Mouse (Mus musculus): ENCODE data around the gene Agfg2. TPM values are rescaled to one million over a fixed set of nuclear protein-coding genes. Genes with fewer than 3 reads are reported as not detected.
A peak's percentile ranks its signal among the peaks of the same experiment; 100 is the strongest.

Agfg2 gene
- polyA plus RNA-seq, 1 experiment from 2014 or later: 10.4 TPM

- H3K27me3 ChIP-seq (replicated peaks; ENCODE audit: control insufficient read depth, insufficient read depth, low read length): no peaks in the 10 kb centered on the region
- no peak for ATAC-seq (ENCODE audit: low read depth)
- H3K36me3 ChIP-seq (ENCODE audit: control insufficient read depth, insufficient read depth, low read length): no peaks in the 10 kb centered on the region
- H3K9ac ChIP-seq (ENCODE audit: low read depth, low read length): no peak overlapping the region
- no peak overlapping the region for H3K4me2 ChIP-seq (ENCODE audit: low read depth, low read length)
- no peak for DNase-seq (ENCODE audit: low spot score)
- no peaks in the 10 kb centered on the region for H3K4me1 ChIP-seq (ENCODE audit: control insufficient read depth, insufficient read depth, low read length)
- no peak overlapping the region for H3K27ac ChIP-seq (replicated peaks; ENCODE audit: low read depth, low read length)
- H3K9me3 ChIP-seq (ENCODE audit: control insufficient read depth, low read length): no peaks in the 10 kb centered on the region
- H3K4me3 ChIP-seq (ENCODE audit: low read depth, low read length): no peak overlapping the region
- WGBS: 75% methylated on average over 5 of the region's 5 CpGs
Measured at GRCm38 (mm10) chr5:137713454-137713853, 28.9 kb upstream of the Agfg2 start.

GRCm38 (mm10) chr5:137706913-137707633 is 22.5 kb upstream of the Agfg2 start:
- Histone ChIP-seq H3K27ac (replicated peaks; ENCODE audit: low read depth, low read length) (peak overlapping the region; percentile 33; the same call in 1 of the 2 replicates), H3K4me3 (ENCODE audit: low read depth, low read length) (no peak overlapping the region), H3K27me3 (replicated peaks; ENCODE audit: control insufficient read depth, insufficient read depth, low read length) (no peaks in the 10 kb centered on the region), H3K9me3 (ENCODE audit: control insufficient read depth, low read length) (no peaks in the 10 kb centered on the region), H3K4me2 (ENCODE audit: low read depth, low read length) (0 out of 2 replicates have a peak overlapping the region, but pooled peaks have one; percentile 4), H3K9ac (ENCODE audit: low read depth, low read length) (no peak overlapping the region), H3K36me3 (ENCODE audit: control insufficient read depth, insufficient read depth, low read length) (no peaks in the 10 kb centered on the region), H3K4me1 (ENCODE audit: control insufficient read depth, insufficient read depth, low read length) (no peaks in the 10 kb centered on the region)
- ATAC-seq (ENCODE audit: low read depth) (peak; percentile 90), DNase-seq (ENCODE audit: low spot score) (peak; percentile 92)
- WGBS: 52% methylated on average over 12 of the region's 12 CpGs

- Histone ChIP-seq H3K27me3 (replicated peaks; ENCODE audit: control insufficient read depth, insufficient read depth, low read length) (no peaks in the 10 kb centered on the region), H3K4me3 (ENCODE audit: low read depth, low read length) (no peak overlapping the region), H3K4me1 (ENCODE audit: control insufficient read depth, insufficient read depth, low read length) (no peaks in the 10 kb centered on the region), H3K9me3 (ENCODE audit: control insufficient read depth, low read length) (no peaks in the 10 kb centered on the region), H3K9ac (ENCODE audit: low read depth, low read length) (no peak overlapping the region), H3K36me3 (ENCODE audit: control insufficient read depth, insufficient read depth, low read length) (no peaks in the 10 kb centered on the region), H3K4me2 (ENCODE audit: low read depth, low read length) (no peak overlapping the region), H3K27ac (replicated peaks; ENCODE audit: low read depth, low read length) (no peak overlapping the region)
- DNase-seq (ENCODE audit: low spot score) (no peak), ATAC-seq (ENCODE audit: low read depth) (no peak)
- WGBS: 59% methylated on average over 6 of the region's 6 CpGs
Measured at GRCm38 (mm10) chr5:137705242-137705641, 20.7 kb upstream of the Agfg2 start.

GRCm38 (mm10) chr5:137699850-137700249 is 15.3 kb upstream of the Agfg2 start:
- no peak for DNase-seq (ENCODE audit: low spot score)
- no peak overlapping the region for H3K27ac ChIP-seq (replicated peaks; ENCODE audit: low read depth, low read length)
- 50% methylated on average over 2 of the region's 2 CpGs for WGBS
- H3K4me1 ChIP-seq (ENCODE audit: control insufficient read depth, insufficient read depth, low read length): no peaks in the 10 kb centered on the region
- H3K9me3 ChIP-seq (ENCODE audit: control insufficient read depth, low read length): no peaks in the 10 kb centered on the region
- H3K27me3 ChIP-seq (replicated peaks; ENCODE audit: control insufficient read depth, insufficient read depth, low read length): no peaks in the 10 kb centered on the region
- H3K4me2 ChIP-seq (ENCODE audit: low read depth, low read length): no peak overlapping the region
- H3K4me3 ChIP-seq (ENCODE audit: low read depth, low read length): no peak overlapping the region
- H3K36me3 ChIP-seq (ENCODE audit: control insufficient read depth, insufficient read depth, low read length): no peaks in the 10 kb centered on the region
- ATAC-seq (ENCODE audit: low read depth): no peak
- H3K9ac ChIP-seq (ENCODE audit: low read depth, low read length): no peak overlapping the region

GRCm38 (mm10) chr5:137699080-137699479 is 14.6 kb upstream of the Agfg2 start:
- ATAC-seq (ENCODE audit: low read depth) (no peak), DNase-seq (ENCODE audit: low spot score) (no peak)
- no peaks in the 10 kb centered on the region for H3K4me1 ChIP-seq (ENCODE audit: control insufficient read depth, insufficient read depth, low read length)
- H3K4me2 ChIP-seq (ENCODE audit: low read depth, low read length): no peak overlapping the region
- no peak overlapping the region for H3K4me3 ChIP-seq (ENCODE audit: low read depth, low read length)
- H3K27me3 ChIP-seq (replicated peaks; ENCODE audit: control insufficient read depth, insufficient read depth, low read length): no peaks in the 10 kb centered on the region
- H3K9me3 ChIP-seq (ENCODE audit: control insufficient read depth, low read length): no peaks in the 10 kb centered on the region
- WGBS: 75% methylated on average over 3 of the region's 3 CpGs
- no peak overlapping the region for H3K27ac ChIP-seq (replicated peaks; ENCODE audit: low read depth, low read length)
- H3K9ac ChIP-seq (ENCODE audit: low read depth, low read length): no peak overlapping the region
- no peaks in the 10 kb centered on the region for H3K36me3 ChIP-seq (ENCODE audit: control insufficient read depth, insufficient read depth, low read length)

GRCm38 (mm10) chr5:137695930-137696329 is 11.4 kb upstream of the Agfg2 start:
- H3K4me3 ChIP-seq (ENCODE audit: low read depth, low read length): no peak overlapping the region
- H3K27ac ChIP-seq (replicated peaks; ENCODE audit: low read depth, low read length): no peak overlapping the region
- H3K4me2 ChIP-seq (ENCODE audit: low read depth, low read length): no peak overlapping the region
- no peaks in the 10 kb centered on the region for H3K4me1 ChIP-seq (ENCODE audit: control insufficient read depth, insufficient read depth, low read length)
- DNase-seq (ENCODE audit: low spot score) (no peak), ATAC-seq (ENCODE audit: low read depth) (no peak)
- H3K9me3 ChIP-seq (ENCODE audit: control insufficient read depth, low read length): no peaks in the 10 kb centered on the region
- no peaks in the 10 kb centered on the region for H3K27me3 ChIP-seq (replicated peaks; ENCODE audit: control insufficient read depth, insufficient read depth, low read length)
- 75% methylated on average over 4 of the region's 4 CpGs for WGBS
- no peaks in the 10 kb centered on the region for H3K36me3 ChIP-seq (ENCODE audit: control insufficient read depth, insufficient read depth, low read length)
- no peak overlapping the region for H3K9ac ChIP-seq (ENCODE audit: low read depth, low read length)

- ATAC-seq (ENCODE audit: low read depth) (no peak), DNase-seq (ENCODE audit: low spot score) (peak; percentile 38)
- no peak overlapping the region for H3K4me3 ChIP-seq (ENCODE audit: low read depth, low read length)
- no peak overlapping the region for H3K4me2 ChIP-seq (ENCODE audit: low read depth, low read length)
- 61% methylated on average over 3 of the region's 3 CpGs for WGBS
- no peaks in the 10 kb centered on the region for H3K36me3 ChIP-seq (ENCODE audit: control insufficient read depth, insufficient read depth, low read length)
- H3K27ac ChIP-seq (replicated peaks; ENCODE audit: low read depth, low read length): no peak overlapping the region
- no peaks in the 10 kb centered on the region for H3K4me1 ChIP-seq (ENCODE audit: control insufficient read depth, insufficient read depth, low read length)
- no peak overlapping the region for H3K9ac ChIP-seq (ENCODE audit: low read depth, low read length)
- H3K27me3 ChIP-seq (replicated peaks; ENCODE audit: control insufficient read depth, insufficient read depth, low read length): no peaks in the 10 kb centered on the region
- H3K9me3 ChIP-seq (ENCODE audit: control insufficient read depth, low read length): no peaks in the 10 kb centered on the region
Measured at GRCm38 (mm10) chr5:137694796-137695195, 10.3 kb upstream of the Agfg2 start.

GRCm38 (mm10) chr5:137691881-137692280 is 7.4 kb upstream of the Agfg2 start:
- no peak for DNase-seq (ENCODE audit: low spot score)
- H3K27ac ChIP-seq (replicated peaks; ENCODE audit: low read depth, low read length): no peak overlapping the region
- ATAC-seq (ENCODE audit: low read depth): no peak

GRCm38 (mm10) chr5:137690531-137690930 is 6.0 kb upstream of the Agfg2 start:
- no peaks in the 10 kb centered on the region for H3K27me3 ChIP-seq (replicated peaks; ENCODE audit: control insufficient read depth, insufficient read depth, low read length)
- H3K4me2 ChIP-seq (ENCODE audit: low read depth, low read length): no peak overlapping the region
- DNase-seq (ENCODE audit: low spot score) (no peak), ATAC-seq (ENCODE audit: low read depth) (no peak)
- no peaks in the 10 kb centered on the region for H3K9me3 ChIP-seq (ENCODE audit: control insufficient read depth, low read length)
- no peak overlapping the region for H3K4me3 ChIP-seq (ENCODE audit: low read depth, low read length)
- H3K9ac ChIP-seq (ENCODE audit: low read depth, low read length): no peak overlapping the region
- no peaks in the 10 kb centered on the region for H3K4me1 ChIP-seq (ENCODE audit: control insufficient read depth, insufficient read depth, low read length)
- WGBS: 56% methylated on average over 9 of the region's 9 CpGs
- no peak overlapping the region for H3K27ac ChIP-seq (replicated peaks; ENCODE audit: low read depth, low read length)
- H3K36me3 ChIP-seq (ENCODE audit: control insufficient read depth, insufficient read depth, low read length): no peaks in the 10 kb centered on the region

More at GRCm38 (mm10) chr5:137691881-137692280, 7.4 kb upstream of the Agfg2 start:
- Histone ChIP-seq H3K27me3 (replicated peaks; ENCODE audit: control insufficient read depth, insufficient read depth, low read length) (no peaks in the 10 kb centered on the region), H3K9ac (ENCODE audit: low read depth, low read length) (no peak overlapping the region), H3K4me3 (ENCODE audit: low read depth, low read length) (no peak overlapping the region), H3K36me3 (ENCODE audit: control insufficient read depth, insufficient read depth, low read length) (no peaks in the 10 kb centered on the region), H3K4me1 (ENCODE audit: control insufficient read depth, insufficient read depth, low read length) (no peaks in the 10 kb centered on the region), H3K4me2 (ENCODE audit: low read depth, low read length) (no peak overlapping the region), H3K9me3 (ENCODE audit: control insufficient read depth, low read length) (no peaks in the 10 kb centered on the region)
- 70% methylated on average over 1 of the region's 1 CpGs for WGBS

Data from embryonic facial prominence, embryonic 14.5 days (tissue).